Mouse (Mus musculus): ENCODE measurements around the gene Pdlim3.

Pdlim3 gene

DNA sequence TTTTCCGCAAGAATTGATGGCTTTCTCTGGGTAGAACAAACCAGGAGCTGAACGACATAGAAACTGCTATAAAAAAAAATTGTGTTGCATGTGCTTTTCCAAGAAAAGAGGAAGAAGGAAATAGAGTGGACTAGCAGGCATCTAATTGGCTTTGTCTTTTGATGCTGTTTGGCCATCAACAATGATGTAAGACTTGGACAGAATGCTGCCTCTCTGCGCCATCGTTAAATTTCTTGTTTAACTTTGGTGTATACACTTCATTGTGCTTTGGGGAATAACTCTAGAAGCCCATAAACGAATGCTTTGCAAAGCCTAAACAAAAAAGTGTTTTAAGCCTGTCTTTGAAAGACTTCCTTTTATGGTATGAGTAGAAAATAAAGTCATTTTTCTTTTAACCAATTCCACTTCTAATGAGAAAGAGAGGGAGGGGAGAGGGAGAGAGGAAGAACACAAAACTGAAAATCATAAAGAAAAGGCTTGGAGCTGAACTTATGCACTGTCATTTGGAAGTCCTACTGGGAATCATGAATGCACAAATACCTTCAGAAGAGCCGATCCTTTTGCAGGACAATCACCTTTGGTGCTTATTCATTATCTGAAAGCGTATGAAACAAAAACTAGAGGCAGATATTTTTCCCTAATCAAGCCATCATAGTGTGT, 20.5 kb downstream of the Pdlim3 start:
- in situ Hi-C loops (cut with MboI, MseI) = no loop called here

DNA sequence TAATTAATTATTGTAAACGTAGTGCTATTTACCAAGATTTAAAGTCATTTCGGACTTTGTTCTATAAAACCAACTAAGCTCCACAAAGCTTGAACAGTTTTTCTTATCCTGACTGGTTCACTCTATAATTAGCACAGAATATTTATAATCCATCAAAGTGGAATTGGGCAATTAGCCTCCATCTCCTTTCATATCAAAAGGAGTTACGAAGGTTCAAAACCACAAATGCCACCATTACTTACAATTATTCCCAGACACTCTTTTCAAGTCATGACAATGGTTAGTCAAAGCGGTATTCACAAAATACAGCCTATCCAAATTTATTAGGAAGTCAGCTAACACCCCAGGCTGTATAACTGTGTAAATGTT, 21.0 kb downstream of the Pdlim3 start:
- in situ Hi-C loops (cut with MboI, MseI) = no loop called here

DNA sequence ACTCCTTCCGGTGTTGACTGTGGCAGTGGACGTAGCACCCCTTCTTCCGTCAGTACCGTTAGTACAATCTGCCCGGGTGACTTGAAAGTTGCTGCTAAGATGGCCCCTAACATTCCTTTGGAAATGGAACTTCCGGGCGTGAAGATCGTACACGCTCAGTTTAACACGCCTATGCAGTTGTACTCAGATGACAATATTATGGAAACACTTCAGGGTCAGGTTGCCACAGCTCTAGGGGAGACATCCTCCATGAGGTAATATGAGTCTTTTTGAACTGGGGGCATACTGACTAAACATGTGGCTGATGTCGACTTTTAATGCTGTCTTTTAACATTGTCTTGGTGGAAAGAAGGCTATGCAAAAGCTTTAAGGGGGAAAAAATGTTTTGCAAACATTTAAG, 28.4 kb downstream of the Pdlim3 start:
- in situ Hi-C loops (cut with MboI, MseI) = loop anchor here (10.0 kb wide), 1 partner anchor 1671 kb away; no protein-coding TSS in a partner anchor

- in situ Hi-C loops (cut with MboI, MseI) = loop anchor here (10.0 kb wide), 1 partner anchor 1668 kb away; no protein-coding TSS in a partner anchor
These were observed 31.2 kb downstream of the Pdlim3 start for GRCm38 (mm10) chr8:45916496-45916895.

- in situ Hi-C loops (cut with MboI, MseI) = loop anchor here (10.0 kb wide), 1 partner anchor 1668 kb away; no protein-coding TSS in a partner anchor
These were observed 31.9 kb downstream of the Pdlim3 start for GRCm38 (mm10) chr8:45917040-45917679.

DNA sequence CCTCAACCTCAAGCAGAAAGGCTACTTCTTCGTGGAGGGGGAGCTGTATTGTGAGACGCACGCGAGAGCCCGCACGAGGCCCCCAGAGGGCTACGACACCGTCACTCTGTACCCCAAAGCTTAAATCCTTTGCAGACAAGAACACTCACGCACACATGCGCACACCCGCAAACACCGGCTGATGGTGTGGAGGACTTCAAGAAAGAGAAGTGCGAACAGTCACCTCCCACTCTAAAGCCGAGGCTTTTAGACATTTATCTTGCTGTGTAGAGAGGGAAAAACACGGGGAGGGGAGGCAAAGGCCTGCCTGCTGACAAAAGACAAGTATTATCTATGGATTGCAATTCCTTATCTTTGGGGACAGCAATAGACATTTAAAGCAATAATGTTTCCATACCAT, 33.6 kb downstream of the Pdlim3 start:
- in situ Hi-C loops (cut with MboI, MseI) = loop anchor here (10.0 kb wide), 1 partner anchor 1666 kb away; no protein-coding TSS in a partner anchor

DNA sequence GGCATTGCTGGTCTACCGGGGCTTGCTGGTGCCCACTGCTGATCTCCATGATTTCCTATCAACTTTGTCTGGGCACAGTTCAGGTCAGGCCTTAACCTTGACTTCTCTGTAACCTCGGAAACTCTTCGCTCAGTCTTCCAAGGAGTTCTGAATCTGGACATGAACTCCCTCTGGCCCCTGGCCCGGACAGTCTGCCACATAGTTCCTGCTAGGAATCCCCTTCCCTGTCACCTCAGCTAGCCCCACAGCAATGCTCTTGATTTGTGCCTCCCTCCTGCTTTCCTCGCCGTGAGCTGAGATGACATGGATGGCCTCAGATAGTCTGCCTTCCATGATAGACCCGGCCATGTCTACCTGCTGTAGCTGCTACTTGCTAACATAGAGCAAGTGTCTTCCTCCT, 35.1 kb downstream of the Pdlim3 start:
- in situ Hi-C loops (cut with MboI, MseI) = no loop called here

DNA sequence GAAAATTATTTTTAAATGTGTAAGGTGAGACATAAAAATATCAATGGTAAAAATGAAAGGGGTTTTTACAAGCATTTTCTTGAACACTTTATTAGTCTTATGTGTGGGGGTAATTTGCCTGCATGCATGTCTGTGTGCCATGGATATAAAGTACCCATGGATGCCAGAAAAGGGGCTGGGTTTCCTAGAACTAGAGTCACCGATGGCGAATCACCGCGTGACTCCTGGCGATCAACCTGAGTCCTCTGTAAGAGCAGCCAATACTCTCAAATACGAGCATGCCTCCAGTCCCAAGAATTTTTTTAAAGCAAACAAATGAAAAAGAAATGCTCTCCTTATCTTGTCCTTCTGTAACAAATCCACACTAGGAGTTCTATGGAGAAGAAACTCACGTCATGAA, 36.9 kb downstream of the Pdlim3 start:
- in situ Hi-C loops (cut with MboI, MseI) = no loop called here

DNA sequence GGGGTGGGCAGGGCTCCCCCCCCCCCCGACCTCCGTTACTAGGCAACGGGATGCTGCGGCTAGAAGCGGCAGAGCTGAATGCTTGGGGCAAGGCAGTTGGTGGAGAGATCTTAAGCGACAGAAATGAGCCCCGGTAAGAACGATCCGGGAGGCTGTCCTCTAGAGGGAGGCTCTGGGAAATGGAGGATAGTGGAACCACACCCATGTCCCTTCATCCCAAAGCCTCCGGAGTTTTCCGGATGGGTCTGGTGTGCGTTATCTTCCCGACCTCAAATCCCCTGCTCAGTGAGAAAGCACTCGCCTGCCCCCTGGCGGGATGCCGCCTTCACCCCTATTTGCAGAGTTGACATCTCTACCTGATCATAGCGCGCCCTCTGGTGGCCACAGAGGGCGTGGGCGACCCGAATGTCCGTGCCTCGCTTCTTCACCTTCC, 49.3 kb downstream of the Pdlim3 start, which contains the start of gene Ccdc110:
Gene Ccdc110, plus strand, starts transcription at position 38 of the 433 bp plus-strand sequence.
- in situ Hi-C loops (cut with MboI, MseI) = loop anchor here (25.0 kb wide), 1 partner anchor 472 kb away; no protein-coding TSS in a partner anchor

DNA sequence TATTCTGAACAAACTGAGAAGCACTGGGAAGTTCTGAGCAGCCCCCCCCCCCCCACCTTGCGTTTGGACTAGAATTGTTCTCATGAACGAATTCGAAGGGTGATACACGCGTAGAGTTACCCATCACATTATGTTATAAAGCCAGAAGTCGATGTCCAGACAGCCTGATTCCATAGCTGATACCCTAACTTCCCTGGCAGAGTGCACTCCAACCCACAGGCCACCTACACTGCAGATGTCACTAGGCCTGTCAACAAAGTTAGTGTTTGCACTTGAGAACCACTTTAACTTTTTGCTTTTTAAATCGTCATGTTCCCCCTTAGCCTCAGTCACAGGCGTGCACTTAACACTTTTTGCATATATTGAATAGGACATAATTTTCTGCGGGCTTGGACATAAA, 51.7 kb downstream of the Pdlim3 start:
- in situ Hi-C loops (cut with MboI, MseI) = loop anchor here (25.0 kb wide), 1 partner anchor 475 kb away; no protein-coding TSS in a partner anchor

- in situ Hi-C loops (cut with MboI, MseI) = loop anchor here (25.0 kb wide), 1 partner anchor 484 kb away; no protein-coding TSS in a partner anchor
These were observed 61.0 kb downstream of the Pdlim3 start for GRCm38 (mm10) chr8:45946283-45946682.

DNA sequence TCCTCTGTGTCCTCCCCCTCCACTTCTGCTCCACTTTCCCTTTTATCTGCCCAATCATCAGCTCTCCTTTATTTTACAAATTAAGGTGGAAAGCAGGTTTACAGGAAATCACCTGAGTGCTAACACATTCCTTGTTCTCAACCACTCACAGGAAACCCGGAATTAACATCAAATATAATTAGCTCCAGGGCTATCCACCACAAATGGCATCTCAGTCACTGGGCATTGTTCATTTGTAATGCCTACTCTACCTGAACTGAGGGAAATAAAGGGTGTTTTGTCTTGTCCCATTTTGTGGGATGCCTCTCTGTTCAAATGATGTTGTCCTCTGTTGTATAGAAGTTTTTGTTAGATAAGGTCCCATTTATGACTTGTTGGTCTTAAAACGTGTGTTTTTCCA, 65.4 kb downstream of the Pdlim3 start:
- in situ Hi-C loops (cut with MboI, MseI) = no loop called here

All from T-helper 2 cell (primary cell).